Mouse (Mus musculus) midbrain, embryonic 13.5 days (tissue): ENCODE measurements at regions not wholly inside any gene's neighbourhood (a gene's known extent, or its start where the extent isn't known, plus 50 kb on each side); places are given as distances from the start of the nearest gene placed in this dataset.

Source experiments
- ATAC-seq: fragments of 200-750 bp; cut with Nextera tagmentation; 2 replicates; pipeline ENCODE4 v1.8.0; 2017; ENCODE audit warnings: mild to moderate bottlenecking, moderate TSS enrichment, moderate library complexity
- H3K27ac ChIP-seq: fragments of 300-500 bp; sonication (generic); 2 replicates; pipeline ENCODE4 v1.5.1; 2015; ENCODE audit warnings: inconsistent platforms, mild to moderate bottlenecking, moderate library complexity
- H3K27me3 ChIP-seq: fragments of 300-500 bp; sonication (generic); 2 replicates; pipeline ENCODE4 v1.6.1; 2015; ENCODE audit warnings: mild to moderate bottlenecking, inconsistent platforms
- H3K36me3 ChIP-seq: fragments of 300-500 bp; sonication (generic); 2 replicates; pipeline ENCODE4 v1.6.1; 2015; ENCODE audit warnings: mild to moderate bottlenecking, inconsistent platforms
- H3K4me1 ChIP-seq: fragments of 300-500 bp; sonication (generic); replicated peaks from 2 replicates; pipeline ENCODE4 v1.6.1; 2015; ENCODE audit warnings: inconsistent platforms
- H3K4me2 ChIP-seq: fragments of 300-500 bp; sonication (generic); replicated peaks from 2 replicates; pipeline ENCODE4 v1.6.1; 2015; ENCODE audit warnings: moderate library complexity, mild to moderate bottlenecking, inconsistent platforms
- H3K4me3 ChIP-seq: fragments of 300-500 bp; sonication (generic); replicated peaks from 2 replicates; pipeline ENCODE4 v1.5.1; 2015; ENCODE audit warnings: mild to moderate bottlenecking, inconsistent platforms
- H3K9ac ChIP-seq: fragments of 300-500 bp; sonication (generic); replicated peaks from 2 replicates; pipeline ENCODE4 v1.6.1; 2015; ENCODE audit warnings: mild to moderate bottlenecking, inconsistent platforms
- H3K9me3 ChIP-seq: fragments of 300-500 bp; sonication (generic); 2 replicates; pipeline ENCODE4 v1.6.1; 2016; ENCODE audit warnings: mild to moderate bottlenecking, inconsistent platforms
- WGBS: fragments of 180-500 bp; shearing (Covaris S2); methylation state at CpG from one replicate; pipeline ENCODE4 v1.1.7; 2015; 5-methylcytosine and 5-hydroxymethylcytosine counted together

- WGBS: 87% methylated on average over 6 of the region's 6 CpGs
- no peak for ATAC-seq
- H3K27me3 ChIP-seq: no peaks in the 10 kb centered on the region
Measured at GRCm38 (mm10) chr10:117943702-117944307, 98.0 kb upstream of the Rap1b start.

GRCm38 (mm10) chr10:117947191-117947590 is 101.4 kb upstream of the Rap1b start:
- Histone ChIP-seq H3K27me3 (no peaks in the 10 kb centered on the region), H3K36me3 (no peaks in the 10 kb centered on the region), H3K9ac (no peak overlapping the region), H3K27ac (no peak overlapping the region), H3K4me2 (no peak overlapping the region), H3K4me1 (no peaks in the 10 kb centered on the region), H3K9me3 (no peaks in the 10 kb centered on the region), H3K4me3 (no peak overlapping the region)
- 0 out of 2 replicates have a peak, but pooled peaks have one; percentile 34 for ATAC-seq
- WGBS: 71% methylated on average over 13 of the region's 13 CpGs

More at GRCm38 (mm10) chr10:117943702-117944307, 98.0 kb upstream of the Rap1b start:
- H3K4me1 ChIP-seq: 0 out of 2 replicates have a peak, but pooled peaks cover 3% of the 10 kb centered on the region
- H3K9ac ChIP-seq: no peak overlapping the region
- no peak overlapping the region for H3K4me3 ChIP-seq
- no peak overlapping the region for H3K27ac ChIP-seq
- H3K9me3 ChIP-seq: no peaks in the 10 kb centered on the region
- no peaks in the 10 kb centered on the region for H3K36me3 ChIP-seq
- no peak overlapping the region for H3K4me2 ChIP-seq

GRCm38 (mm10) chr10:117947911-117948310 is 102.1 kb upstream of the Rap1b start:
- H3K4me2 ChIP-seq: no peak overlapping the region
- WGBS: 94% methylated on average over 7 of the region's 7 CpGs

GRCm38 (mm10) chr10:117952116-117953025 is 106.5 kb upstream of the Rap1b start:
- Histone ChIP-seq H3K4me3 (no peak overlapping the region), H3K9ac (no peak overlapping the region), H3K4me1 (no peaks in the 10 kb centered on the region), H3K36me3 (no peaks in the 10 kb centered on the region), H3K27ac (no peak overlapping the region), H3K9me3 (no peaks in the 10 kb centered on the region), H3K4me2 (no peak overlapping the region), H3K27me3 (no peaks in the 10 kb centered on the region)
- no peak for ATAC-seq
- 83% methylated on average over 26 of the region's 26 CpGs for WGBS

More at GRCm38 (mm10) chr10:117947911-117948310, 102.1 kb upstream of the Rap1b start:
- Histone ChIP-seq H3K4me3 (no peak overlapping the region), H3K4me1 (no peaks in the 10 kb centered on the region), H3K9ac (no peak overlapping the region), H3K27me3 (no peaks in the 10 kb centered on the region), H3K36me3 (no peaks in the 10 kb centered on the region), H3K9me3 (no peaks in the 10 kb centered on the region), H3K27ac (no peak overlapping the region)
- no peak for ATAC-seq

- no peak overlapping the region for H3K27ac ChIP-seq
- no peaks in the 10 kb centered on the region for H3K9me3 ChIP-seq
- H3K27me3 ChIP-seq: no peaks in the 10 kb centered on the region
- H3K4me2 ChIP-seq: no peak overlapping the region
- H3K9ac ChIP-seq: no peak overlapping the region
- WGBS: 26% methylated on average over 12 of the region's 12 CpGs
- H3K4me3 ChIP-seq: no peak overlapping the region
- no peak for ATAC-seq
- H3K4me1 ChIP-seq: no peaks in the 10 kb centered on the region
- H3K36me3 ChIP-seq: no peaks in the 10 kb centered on the region
Measured at GRCm38 (mm10) chr10:117953026-117953711, 107.3 kb upstream of the Rap1b start.

GRCm38 (mm10) chr10:117956174-117956950 is 110.5 kb upstream of the Rap1b start:
- Histone ChIP-seq H3K27ac (no peak overlapping the region), H3K4me2 (no peak overlapping the region), H3K27me3 (no peaks in the 10 kb centered on the region), H3K4me3 (no peak overlapping the region), H3K9ac (no peak overlapping the region), H3K4me1 (no peaks in the 10 kb centered on the region), H3K9me3 (no peaks in the 10 kb centered on the region), H3K36me3 (no peaks in the 10 kb centered on the region)
- WGBS: 86% methylated on average over 17 of the region's 17 CpGs
- ATAC-seq: no peak

GRCm38 (mm10) chr10:117974706-117975105 is 128.9 kb upstream of the Rap1b start:
- Histone ChIP-seq H3K36me3 (no peaks in the 10 kb centered on the region), H3K27ac (no peak overlapping the region), H3K4me1 (no peaks in the 10 kb centered on the region), H3K4me3 (no peak overlapping the region), H3K27me3 (no peaks in the 10 kb centered on the region), H3K9me3 (no peaks in the 10 kb centered on the region), H3K4me2 (no peak overlapping the region), H3K9ac (no peak overlapping the region)
- ATAC-seq: no peak
- WGBS: 79% methylated on average over 6 of the region's 6 CpGs

GRCm38 (mm10) chr10:117975467-117975866 is 129.6 kb upstream of the Rap1b start:
- Histone ChIP-seq H3K9ac (no peak overlapping the region), H3K4me1 (no peaks in the 10 kb centered on the region), H3K9me3 (no peaks in the 10 kb centered on the region), H3K4me3 (no peak overlapping the region), H3K36me3 (no peaks in the 10 kb centered on the region), H3K4me2 (no peak overlapping the region), H3K27me3 (no peaks in the 10 kb centered on the region), H3K27ac (no peak overlapping the region)
- no peak for ATAC-seq
- 83% methylated on average over 1 of the region's 1 CpGs for WGBS

- Histone ChIP-seq H3K9ac (no peak overlapping the region), H3K9me3 (no peaks in the 10 kb centered on the region), H3K4me1 (peaks cover 5% of the 10 kb centered on the region), H3K27me3 (no peaks in the 10 kb centered on the region), H3K36me3 (no peaks in the 10 kb centered on the region), H3K27ac (no peak overlapping the region), H3K4me3 (no peak overlapping the region), H3K4me2 (no peak overlapping the region)
- ATAC-seq: no peak
- WGBS: 92% methylated on average over 4 of the region's 4 CpGs
Measured at GRCm38 (mm10) chr10:117979091-117979490, 133.3 kb upstream of the Rap1b start.

- 0 out of 2 replicates have a peak overlapping the region, but pooled peaks have one; percentile 32 for H3K27ac ChIP-seq
Measured at GRCm38 (mm10) chr10:117982611-117983210, 136.9 kb upstream of the Rap1b start.

GRCm38 (mm10) chr10:117983271-117983670 is 137.4 kb upstream of the Rap1b start:
- Histone ChIP-seq H3K4me1 (peaks cover 5% of the 10 kb centered on the region), H3K27me3 (no peaks in the 10 kb centered on the region), H3K36me3 (no peaks in the 10 kb centered on the region), H3K9ac (no peak overlapping the region), H3K9me3 (no peaks in the 10 kb centered on the region), H3K4me3 (no peak overlapping the region), H3K27ac (no peak overlapping the region), H3K4me2 (no peak overlapping the region)
- ATAC-seq: no peak
- 85% methylated on average over 8 of the region's 8 CpGs for WGBS

More at GRCm38 (mm10) chr10:117982611-117983210, 136.9 kb upstream of the Rap1b start:
- Histone ChIP-seq H3K4me1 (peaks cover 5% of the 10 kb centered on the region), H3K9me3 (no peaks in the 10 kb centered on the region), H3K4me2 (no peak overlapping the region), H3K27me3 (no peaks in the 10 kb centered on the region), H3K4me3 (no peak overlapping the region), H3K36me3 (no peaks in the 10 kb centered on the region), H3K9ac (no peak overlapping the region)
- WGBS: 53% methylated on average over 8 of the region's 8 CpGs
- no peak for ATAC-seq
